Mouse (Mus musculus): ENCODE results near the gene Dis3.
A peak's percentile ranks its signal among the peaks of the same experiment; 100 is the strongest.

Gene Dis3

GRCm38 (mm10) chr14:99099267-99099966 lies at the start of gene Dis3, which contains the start of gene Pibf1:
Dis3 (minus strand) TSS chr14:99099770.
Pibf1 (plus strand) TSS chr14:99099424.
- DNase-seq = peak; percentile 99

GRCm38 (mm10) chr14:99146841-99147240 lies 47.3 kb upstream of the Dis3 start:
- no peak for DNase-seq

- peak; percentile 92 for DNase-seq
Measured at GRCm38 (mm10) chr14:99141786-99142633, 42.4 kb upstream of the Dis3 start.

- no peak for DNase-seq
Measured at GRCm38 (mm10) chr14:99140036-99140435, 40.5 kb upstream of the Dis3 start.

- no peak for DNase-seq
Measured at GRCm38 (mm10) chr14:99136297-99136696, 36.7 kb upstream of the Dis3 start.

GRCm38 (mm10) chr14:99135761-99136160 lies 36.2 kb upstream of the Dis3 start:
- no peak for DNase-seq

GRCm38 (mm10) chr14:99134048-99134447 lies 34.5 kb upstream of the Dis3 start:
- DNase-seq = no peak

GRCm38 (mm10) chr14:99129050-99129449 lies 29.5 kb upstream of the Dis3 start:
- no peak for DNase-seq

- DNase-seq = no peak
Measured at GRCm38 (mm10) chr14:99127509-99127908, 27.9 kb upstream of the Dis3 start.

GRCm38 (mm10) chr14:99126713-99127112 lies 27.1 kb upstream of the Dis3 start:
- DNase-seq = no peak

GRCm38 (mm10) chr14:99124076-99124475 lies 24.5 kb upstream of the Dis3 start:
- DNase-seq = no peak

GRCm38 (mm10) chr14:99121584-99122339 lies 22.2 kb upstream of the Dis3 start:
- DNase-seq = no peak

GRCm38 (mm10) chr14:99117576-99117975 lies 18.0 kb upstream of the Dis3 start:
- no peak for DNase-seq

GRCm38 (mm10) chr14:99108762-99109161 lies 9.2 kb upstream of the Dis3 start:
- DNase-seq = no peak

GRCm38 (mm10) chr14:99107631-99108187 lies 8.1 kb upstream of the Dis3 start:
- DNase-seq = no peak

- DNase-seq = no peak
Measured at GRCm38 (mm10) chr14:99106671-99107070, 7.1 kb upstream of the Dis3 start.

GRCm38 (mm10) chr14:99104542-99105123 lies 5.1 kb upstream of the Dis3 start:
- no peak for DNase-seq

- no peak for DNase-seq
Measured at GRCm38 (mm10) chr14:99103050-99103449, 3.5 kb upstream of the Dis3 start.

GRCm38 (mm10) chr14:99099967-99100587 lies 507 bp upstream of the Dis3 start:
- no peak for DNase-seq

GRCm38 (mm10) chr14:99088947-99089346 lies 10.6 kb downstream of the Dis3 start:
- DNase-seq = no peak

GRCm38 (mm10) chr14:99071146-99071545 lies 28.4 kb downstream of the Dis3 start:
- DNase-seq = no peak

GRCm38 (mm10) chr14:99063091-99063490 lies 36.5 kb downstream of the Dis3 start:
- no peak for DNase-seq
